Mouse (Mus musculus) thymus, postnatal 4 days (tissue): ENCODE measurements around the gene Prelp.
A peak's percentile ranks its signal among the peaks of the same experiment; 100 is the strongest.

Experiments
- DNase-seq: peaks from one replicate; pipeline ENCODE4 v3.0.0; 2021

Gene Prelp

DNA sequence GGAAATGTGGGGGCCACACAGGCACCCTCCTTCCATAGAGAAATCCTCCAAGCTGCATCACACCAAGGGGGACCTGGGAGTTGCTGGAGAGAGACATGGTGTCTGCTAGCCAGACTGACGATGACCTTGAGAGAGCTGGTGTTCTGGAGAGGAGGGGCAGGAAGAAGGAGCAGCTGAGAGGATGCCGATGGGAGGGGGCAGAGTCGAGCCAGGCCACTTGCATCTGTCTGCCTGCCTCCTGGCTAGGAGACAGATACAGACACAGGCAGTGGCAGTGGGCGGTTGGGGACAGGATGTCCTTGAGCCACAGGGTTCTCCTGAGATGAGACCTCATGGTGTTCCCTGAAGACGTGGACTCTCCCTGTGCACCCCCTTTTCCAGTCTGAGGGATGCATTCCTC is 29.7 kb downstream of the Prelp start:
- DNase-seq = peak; percentile 38

GRCm38 (mm10) chr1:133889949-133890598 is 31.1 kb downstream of the Prelp start:
- peak; percentile 49 for DNase-seq

DNA sequence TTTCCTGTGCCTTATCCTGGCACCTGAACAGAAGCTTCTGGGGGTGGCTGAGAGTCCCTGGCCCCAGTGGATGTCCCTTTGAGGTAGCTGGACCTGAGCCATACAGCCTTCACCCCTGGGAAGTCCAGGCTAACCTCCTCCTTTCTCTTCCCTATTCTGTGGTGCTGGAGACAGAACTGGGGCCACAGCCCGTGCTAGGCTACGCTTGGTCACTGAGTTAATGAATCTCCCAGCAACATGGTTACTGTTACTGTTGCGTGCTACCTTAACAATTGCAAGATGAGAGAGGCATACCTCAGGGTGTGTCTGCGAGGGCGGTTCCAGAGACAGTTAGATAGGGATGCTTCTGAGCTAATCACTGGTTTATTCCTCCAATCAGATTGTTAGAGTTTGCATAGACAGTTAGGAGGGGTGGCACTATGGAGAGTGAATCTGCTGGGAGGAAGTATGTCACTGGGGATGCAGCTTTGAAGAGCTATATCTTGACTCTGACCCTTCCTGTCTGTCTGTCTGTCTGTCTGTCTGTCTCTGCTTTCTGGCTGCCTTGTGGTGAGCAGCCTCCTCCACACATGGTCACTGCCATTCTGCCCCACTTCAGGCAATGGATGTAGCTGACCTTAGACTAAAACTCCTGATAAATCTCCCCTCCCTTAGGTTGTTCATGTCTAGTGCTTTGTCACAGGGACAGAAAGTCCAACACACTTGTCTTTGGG is 33.5 kb downstream of the Prelp start:
- no peak for DNase-seq

- DNase-seq = no peak
Measured at GRCm38 (mm10) chr1:133887044-133887443, 34.2 kb downstream of the Prelp start.

DNA sequence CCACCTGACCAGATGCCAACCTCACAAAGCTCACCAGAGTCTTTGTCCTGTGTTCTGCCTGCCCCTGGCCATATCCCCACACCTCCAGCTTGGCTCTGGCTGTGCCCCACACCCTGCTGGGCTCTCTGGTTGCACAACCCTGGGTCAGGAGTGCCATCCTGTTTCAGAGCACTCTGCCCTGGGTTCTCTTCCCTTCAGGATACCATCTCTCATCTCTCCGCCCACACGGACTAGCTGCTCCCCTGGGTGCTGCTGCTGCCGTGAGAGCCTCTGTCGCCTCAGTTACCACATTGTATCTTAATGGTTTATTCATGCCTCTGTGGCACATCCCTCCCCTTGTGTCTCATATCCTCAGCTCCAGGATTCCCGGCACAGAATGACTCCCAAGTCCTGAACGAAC is 34.8 kb downstream of the Prelp start:
- DNase-seq = no peak

GRCm38 (mm10) chr1:133885811-133886210 is 35.4 kb downstream of the Prelp start:
- DNase-seq = no peak

DNA sequence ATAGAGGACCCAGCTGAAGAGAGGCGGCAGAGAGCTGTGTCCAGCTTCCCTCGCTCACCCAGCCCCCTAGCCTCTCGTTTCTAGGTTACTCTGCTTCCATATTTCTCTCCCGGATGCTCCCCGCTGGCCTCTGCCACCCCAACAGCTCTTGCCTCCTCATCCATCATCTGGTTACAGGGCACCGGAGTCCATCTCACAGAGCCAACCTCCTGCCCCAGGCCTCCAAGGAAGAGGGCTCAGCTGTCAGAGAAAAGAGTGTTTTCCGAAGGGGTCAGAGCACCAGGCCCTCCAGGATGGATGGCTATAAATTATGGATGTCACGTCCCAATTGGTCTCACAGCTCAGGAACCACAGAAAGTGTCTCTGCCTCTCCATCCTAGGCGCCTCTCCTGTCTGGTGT is 36.5 kb downstream of the Prelp start:
- no peak for DNase-seq

DNA sequence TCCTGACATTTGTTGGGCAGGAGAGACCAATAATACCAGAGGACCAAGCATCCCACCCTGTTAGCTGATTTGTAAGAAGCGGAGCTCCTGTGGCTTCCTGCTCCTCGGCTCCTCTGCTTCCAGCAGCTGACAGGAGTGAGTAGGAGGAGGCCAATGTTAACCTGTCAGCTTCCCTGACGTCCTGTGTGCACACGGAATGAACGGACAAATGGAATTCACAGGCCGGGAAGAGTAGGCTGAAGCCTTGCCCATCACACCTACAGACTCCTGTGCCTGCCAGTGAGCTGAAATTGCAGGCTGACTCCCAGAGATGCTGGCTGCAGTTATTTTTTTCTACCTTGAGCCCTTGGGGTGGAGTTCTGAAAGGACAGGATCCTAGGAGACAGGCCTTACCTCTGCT is 37.1 kb downstream of the Prelp start:
- no peak for DNase-seq

GRCm38 (mm10) chr1:133882283-133883217 is 38.7 kb downstream of the Prelp start:
- DNase-seq = no peak

GRCm38 (mm10) chr1:133881813-133882212 is 39.4 kb downstream of the Prelp start:
- DNase-seq = no peak

DNA sequence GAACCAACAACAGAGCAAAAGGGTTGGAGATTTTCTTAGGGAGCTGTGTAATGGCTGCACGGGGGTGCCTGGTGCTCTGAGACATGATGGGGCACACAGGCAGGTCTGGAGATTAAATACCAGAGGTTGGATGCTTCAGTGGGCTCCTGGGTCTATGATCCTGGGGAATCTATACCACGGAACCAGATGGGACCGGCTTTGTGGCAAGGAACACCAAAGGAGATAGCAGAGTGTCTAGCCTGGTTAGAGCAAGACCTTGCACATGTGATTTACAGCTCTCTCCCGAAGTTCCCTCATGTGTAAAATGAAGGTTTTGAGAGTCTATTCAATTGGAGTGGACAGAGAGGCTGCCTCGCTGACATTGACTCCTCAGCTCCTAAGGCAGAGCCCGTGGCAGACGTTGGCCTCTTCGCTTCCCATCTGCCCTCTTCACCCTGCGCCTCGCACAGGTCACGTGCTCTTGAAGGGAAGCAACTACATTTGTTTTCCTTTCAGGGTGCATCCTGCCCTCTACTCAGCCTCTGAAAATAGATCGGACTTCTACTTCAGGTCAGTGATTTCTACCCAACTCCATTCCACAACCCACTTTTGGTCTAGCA is 42.3 kb downstream of the Prelp start:
- DNase-seq = peak; percentile 44

DNA sequence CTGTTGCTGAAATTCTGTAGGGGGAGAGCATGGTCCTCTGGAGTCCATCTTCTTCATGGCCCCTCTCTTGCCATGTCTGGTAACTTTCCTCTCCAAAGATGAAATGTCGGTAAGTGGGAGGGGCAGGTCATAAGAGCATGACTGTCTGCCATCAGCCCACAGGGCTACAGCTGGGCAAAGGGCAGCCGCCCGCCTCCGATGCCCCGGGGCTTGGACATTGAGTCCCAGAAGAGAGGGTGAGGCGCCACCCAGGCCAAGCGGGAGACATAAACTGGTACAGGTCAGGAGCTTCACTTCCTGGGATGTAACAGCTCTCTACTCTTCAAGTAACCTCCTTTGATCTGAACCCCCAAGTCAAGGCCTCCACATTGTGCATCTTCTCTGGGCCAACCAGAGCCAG is 44.3 kb downstream of the Prelp start:
- DNase-seq = no peak

- no peak for DNase-seq
Measured at GRCm38 (mm10) chr1:133873086-133873813, 48.0 kb downstream of the Prelp start.

DNA sequence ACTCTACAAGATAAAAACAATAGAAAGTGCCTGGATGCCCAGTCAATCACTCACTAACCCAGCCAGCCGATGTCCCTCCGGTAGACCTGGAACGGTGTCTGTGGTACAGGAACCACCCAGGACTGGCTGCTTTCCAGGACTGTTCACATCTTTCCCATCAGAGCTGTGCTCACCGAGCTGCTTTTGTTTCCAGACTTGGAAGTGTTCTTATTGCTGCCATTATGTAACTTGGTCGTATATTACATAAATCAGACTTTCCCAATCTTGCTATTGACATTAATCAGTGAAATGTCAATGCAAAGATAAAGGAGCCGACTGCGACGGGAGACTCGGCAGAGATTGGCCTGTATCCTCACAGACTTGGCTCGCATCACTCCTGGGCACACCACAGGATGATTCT is 50.0 kb downstream of the Prelp start:
- no peak for DNase-seq

DNA sequence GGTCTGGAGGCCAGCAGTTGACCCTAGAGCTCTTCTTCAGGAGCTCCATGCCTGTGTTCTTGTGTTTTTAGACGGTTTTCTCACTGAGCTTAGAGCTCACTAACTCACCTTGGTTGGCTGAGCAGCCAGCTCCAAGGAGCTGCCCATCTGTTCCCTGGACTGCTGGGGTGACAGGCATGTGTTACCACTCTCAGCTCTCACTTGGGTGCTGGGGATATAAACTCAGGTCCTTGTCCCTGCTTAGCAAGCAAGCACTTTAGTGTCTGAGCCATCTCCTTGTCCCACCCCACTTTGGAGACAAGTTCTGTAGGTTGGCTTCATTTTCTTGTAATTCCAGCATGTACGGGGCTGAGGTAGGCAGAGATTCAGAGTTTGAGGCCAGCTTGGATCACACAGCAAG is 52.0 kb downstream of the Prelp start:
- DNase-seq = no peak

- no peak for DNase-seq
Measured at GRCm38 (mm10) chr1:133863257-133863997, 57.8 kb downstream of the Prelp start.

GRCm38 (mm10) chr1:133861028-133861427 is 60.2 kb downstream of the Prelp start:
- DNase-seq = no peak
